Mouse (Mus musculus): ENCODE results near the gene Klhl32.

GRCm38 (mm10) chr4:24627871-24628270 lies 223.1 kb downstream of the Klhl32 start:
- TF ChIP-seq POLR2A (IDR thresholded peaks at IDR 0.05; ENCODE audit: insufficient read depth, low read depth, low read length) (no peak), CTCF (IDR thresholded peaks at IDR 0.05; ENCODE audit: insufficient read depth, low read depth, low read length) (no peak)

Data from olfactory bulb, adult 2 months (tissue).